Mouse (Mus musculus): Measurements from ENCODE around the gene Ntn1. TPM values are rescaled to one million over a fixed set of nuclear protein-coding genes. Genes with fewer than 3 reads are reported as not detected.
A peak's percentile ranks its signal among the peaks of the same experiment; 100 is the strongest.

Gene Ntn1
- polyA plus RNA-seq, 1 experiment from 2014 or later: 3.2 TPM

- no peak overlapping the region for H3K9ac ChIP-seq
- DNase-seq: peak; percentile 71
- peak; percentile 11; the same call in 1 of the 2 replicates for ATAC-seq (ENCODE audit: insufficient read depth)
- H3K27ac ChIP-seq (ENCODE audit: low read depth): peak overlapping the region; percentile 74
- TF ChIP-seq CTCF (IDR thresholded peaks at IDR 0.05; ENCODE audit: low read depth): no peak
- no peak overlapping the region for H3K4me3 ChIP-seq (ENCODE audit: low read depth, low read length)
- H3K27me3 ChIP-seq (ENCODE audit: insufficient read depth, low read length): no peaks in the 10 kb centered on the region
- no peaks in the 10 kb centered on the region for H3K36me3 ChIP-seq (ENCODE audit: insufficient read depth)
- H3K4me2 ChIP-seq: no peak overlapping the region
- H3K9me3 ChIP-seq (ENCODE audit: low read depth, low read length): no peaks in the 10 kb centered on the region
- peaks cover 27% of the 10 kb centered on the region for H3K4me1 ChIP-seq (ENCODE audit: insufficient read depth)
- 23% methylated on average over 6 of the region's 6 CpGs for WGBS
These were observed 185.3 kb downstream of the Ntn1 start for GRCm38 (mm10) chr11:68215206-68215912.

GRCm38 (mm10) chr11:68214496-68215205 is 186.0 kb downstream of the Ntn1 start:
- 60% methylated on average over 9 of the region's 9 CpGs for WGBS
- Histone ChIP-seq H3K9ac (no peak overlapping the region), H3K4me1 (ENCODE audit: insufficient read depth) (peaks cover 27% of the 10 kb centered on the region)

GRCm38 (mm10) chr11:68213896-68214295 is 186.7 kb downstream of the Ntn1 start:
- Histone ChIP-seq H3K4me3 (ENCODE audit: low read depth, low read length) (no peak overlapping the region), H3K4me2 (no peak overlapping the region), H3K4me1 (ENCODE audit: insufficient read depth) (peaks cover 28% of the 10 kb centered on the region), H3K27me3 (ENCODE audit: insufficient read depth, low read length) (no peaks in the 10 kb centered on the region), H3K36me3 (ENCODE audit: insufficient read depth) (no peaks in the 10 kb centered on the region), H3K9me3 (ENCODE audit: low read depth, low read length) (no peaks in the 10 kb centered on the region), H3K9ac (no peak overlapping the region), H3K27ac (ENCODE audit: low read depth) (no peak overlapping the region)
- WGBS: 46% methylated on average over 3 of the region's 3 CpGs
- ATAC-seq (ENCODE audit: insufficient read depth) (no peak), DNase-seq (no peak)
- no peak for TF ChIP-seq CTCF (IDR thresholded peaks at IDR 0.05; ENCODE audit: low read depth)

More at GRCm38 (mm10) chr11:68214496-68215205, 186.0 kb downstream of the Ntn1 start:
- DNase-seq (no peak), ATAC-seq (ENCODE audit: insufficient read depth) (peak; percentile 3; the same call in 1 of the 2 replicates)
- Histone ChIP-seq H3K9me3 (ENCODE audit: low read depth, low read length) (no peaks in the 10 kb centered on the region), H3K4me2 (no peak overlapping the region), H3K27ac (ENCODE audit: low read depth) (no peak overlapping the region), H3K4me3 (ENCODE audit: low read depth, low read length) (no peak overlapping the region), H3K27me3 (ENCODE audit: insufficient read depth, low read length) (no peaks in the 10 kb centered on the region), H3K36me3 (ENCODE audit: insufficient read depth) (no peaks in the 10 kb centered on the region)
- no peak for TF ChIP-seq CTCF (IDR thresholded peaks at IDR 0.05; ENCODE audit: low read depth)

GRCm38 (mm10) chr11:68211924-68212578 is 188.6 kb downstream of the Ntn1 start:
- Histone ChIP-seq H3K4me1 (ENCODE audit: insufficient read depth) (peaks cover 37% of the 10 kb centered on the region), H3K36me3 (ENCODE audit: insufficient read depth) (no peaks in the 10 kb centered on the region), H3K9me3 (ENCODE audit: low read depth, low read length) (no peaks in the 10 kb centered on the region), H3K27me3 (ENCODE audit: insufficient read depth, low read length) (no peaks in the 10 kb centered on the region), H3K27ac (ENCODE audit: low read depth) (peak overlapping the region; percentile 67), H3K4me3 (ENCODE audit: low read depth, low read length) (no peak overlapping the region), H3K4me2 (no peak overlapping the region), H3K9ac (no peak overlapping the region)
- TF ChIP-seq CTCF (IDR thresholded peaks at IDR 0.05; ENCODE audit: low read depth): peak; percentile 74
- ATAC-seq (ENCODE audit: insufficient read depth) (peak; percentile 64), DNase-seq (peak; percentile 77)
- WGBS: 23% methylated on average over 8 of the region's 8 CpGs

- WGBS: 89% methylated on average over 5 of the region's 5 CpGs
- H3K9me3 ChIP-seq (ENCODE audit: low read depth, low read length): no peaks in the 10 kb centered on the region
- no peak overlapping the region for H3K4me3 ChIP-seq (ENCODE audit: low read depth, low read length)
- no peak for TF ChIP-seq CTCF (IDR thresholded peaks at IDR 0.05; ENCODE audit: low read depth)
- DNase-seq: no peak
- H3K4me1 ChIP-seq (ENCODE audit: insufficient read depth): peaks cover 34% of the 10 kb centered on the region
- no peaks in the 10 kb centered on the region for H3K27me3 ChIP-seq (ENCODE audit: insufficient read depth, low read length)
- H3K9ac ChIP-seq: no peak overlapping the region
- H3K27ac ChIP-seq (ENCODE audit: low read depth): no peak overlapping the region
- H3K4me2 ChIP-seq: no peak overlapping the region
- H3K36me3 ChIP-seq (ENCODE audit: insufficient read depth): no peaks in the 10 kb centered on the region
- no peak for ATAC-seq (ENCODE audit: insufficient read depth)
These were observed 189.9 kb downstream of the Ntn1 start for GRCm38 (mm10) chr11:68210714-68211113.

- no peak overlapping the region for H3K9ac ChIP-seq
- H3K36me3 ChIP-seq (ENCODE audit: insufficient read depth): no peaks in the 10 kb centered on the region
- H3K4me2 ChIP-seq: no peak overlapping the region
- TF ChIP-seq CTCF (IDR thresholded peaks at IDR 0.05; ENCODE audit: low read depth): no peak
- no peaks in the 10 kb centered on the region for H3K27me3 ChIP-seq (ENCODE audit: insufficient read depth, low read length)
- 76% methylated on average over 4 of the region's 4 CpGs for WGBS
- H3K4me1 ChIP-seq (ENCODE audit: insufficient read depth): peaks cover 28% of the 10 kb centered on the region
- no peak for DNase-seq
- H3K27ac ChIP-seq (ENCODE audit: low read depth): no peak overlapping the region
- H3K4me3 ChIP-seq (ENCODE audit: low read depth, low read length): no peak overlapping the region
- H3K9me3 ChIP-seq (ENCODE audit: low read depth, low read length): no peaks in the 10 kb centered on the region
- no peak for ATAC-seq (ENCODE audit: insufficient read depth)
These were observed 191.1 kb downstream of the Ntn1 start for GRCm38 (mm10) chr11:68209506-68209905.

- no peaks in the 10 kb centered on the region for H3K9me3 ChIP-seq (ENCODE audit: low read depth, low read length)
- H3K4me2 ChIP-seq: no peak overlapping the region
- H3K4me3 ChIP-seq (ENCODE audit: low read depth, low read length): no peak overlapping the region
- H3K27me3 ChIP-seq (ENCODE audit: insufficient read depth, low read length): no peaks in the 10 kb centered on the region
- H3K27ac ChIP-seq (ENCODE audit: low read depth): peak overlapping the region; percentile 26; the same call in 1 of the 2 replicates
- TF ChIP-seq CTCF (IDR thresholded peaks at IDR 0.05; ENCODE audit: low read depth): no peak
- WGBS: 67% methylated on average over 1 of the region's 1 CpGs
- DNase-seq (peak; percentile 49), ATAC-seq (ENCODE audit: insufficient read depth) (no peak)
- no peak overlapping the region for H3K9ac ChIP-seq
- H3K4me1 ChIP-seq (ENCODE audit: insufficient read depth): peaks cover 28% of the 10 kb centered on the region
- H3K36me3 ChIP-seq (ENCODE audit: insufficient read depth): no peaks in the 10 kb centered on the region
These were observed 192.0 kb downstream of the Ntn1 start for GRCm38 (mm10) chr11:68208582-68208981.

All from lung, embryonic 14.5 days (tissue).